Mouse (Mus musculus): ENCODE measurements around the gene Olfr211. TPM values are rescaled to one million over a fixed set of nuclear protein-coding genes. Genes with fewer than 3 reads are reported as not detected.
"Not testable (repeated sequence)": the region's sequence is repeated elsewhere in the genome, so short reads cannot be mapped to it uniquely, and the experiment has no call there.

Gene Olfr211
- not detected for total RNA-seq (2022)

GRCm38 (mm10) chr6:116488791-116489190 is at the start of gene Olfr211:
Gene Olfr211, plus strand, starts transcription at chr6:116489091.
- no peak for DNase-seq (ENCODE audit: low spot score in 2 of 2)

GRCm38 (mm10) chr6:116439531-116439930 is 49.4 kb upstream of the Olfr211 start:
- no peak for DNase-seq (ENCODE audit: low spot score in 2 of 2)

- no peak for DNase-seq (ENCODE audit: low spot score in 2 of 2)
Observed at GRCm38 (mm10) chr6:116440447-116440846, 48.4 kb upstream of the Olfr211 start.

- DNase-seq (ENCODE audit: low spot score in 2 of 2), result no peak
Observed at GRCm38 (mm10) chr6:116440849-116441248, 48.0 kb upstream of the Olfr211 start.

GRCm38 (mm10) chr6:116455781-116456180 is 33.1 kb upstream of the Olfr211 start:
- DNase-seq (ENCODE audit: low spot score in 2 of 2), result no peak

GRCm38 (mm10) chr6:116456482-116456881 is 32.4 kb upstream of the Olfr211 start:
- DNase-seq (ENCODE audit: low spot score in 2 of 2), result no peak

- DNase-seq (ENCODE audit: low spot score in 2 of 2), result no peak
Observed at GRCm38 (mm10) chr6:116458728-116459127, 30.2 kb upstream of the Olfr211 start.

GRCm38 (mm10) chr6:116459232-116459631 is 29.7 kb upstream of the Olfr211 start:
- DNase-seq (ENCODE audit: low spot score in 2 of 2), result no peak

GRCm38 (mm10) chr6:116460544-116461283 is 28.2 kb upstream of the Olfr211 start, which contains the start of gene Alox5:
Gene Alox5, minus strand, starts transcription at chr6:116461178.
- peak; percentile 2 to 4 for DNase-seq (ENCODE audit: low spot score in 2 of 2)

GRCm38 (mm10) chr6:116468081-116468480 is 20.8 kb upstream of the Olfr211 start:
- DNase-seq (ENCODE audit: low spot score in 2 of 2), result no peak

GRCm38 (mm10) chr6:116485081-116485480 is 3.8 kb upstream of the Olfr211 start:
- no peak for DNase-seq (ENCODE audit: low spot score in 2 of 2)

GRCm38 (mm10) chr6:116486833-116487232 is 2.1 kb upstream of the Olfr211 start:
- no peak for DNase-seq (ENCODE audit: low spot score in 2 of 2)

GRCm38 (mm10) chr6:116493742-116494141 is 4.9 kb downstream of the Olfr211 start:
- DNase-seq (ENCODE audit: low spot score in 2 of 2), result no peak

- DNase-seq (ENCODE audit: low spot score in 2 of 2), result no peak
Observed at GRCm38 (mm10) chr6:116495960-116496359, 7.1 kb downstream of the Olfr211 start.

- not testable (repeated sequence) for DNase-seq (ENCODE audit: low spot score in 2 of 2)
Observed at GRCm38 (mm10) chr6:116506302-116507003, 17.6 kb downstream of the Olfr211 start, which contains the start of gene Olfr212. Gene Olfr212, plus strand, starts transcription at chr6:116506516.

GRCm38 (mm10) chr6:116514832-116515231 is 25.9 kb downstream of the Olfr211 start:
- DNase-seq (ENCODE audit: low spot score in 2 of 2), result no peak

- no peak for DNase-seq (ENCODE audit: low spot score in 2 of 2)
Observed at GRCm38 (mm10) chr6:116538156-116538555, 49.3 kb downstream of the Olfr211 start, which contains the start of gene Olfr213. Gene Olfr213, plus strand, starts transcription at chr6:116538456.

GRCm38 (mm10) chr6:116542500-116542899 is 53.6 kb downstream of the Olfr211 start:
- no peak for DNase-seq (ENCODE audit: low spot score in 2 of 2)
